Mouse (Mus musculus) hindbrain, embryonic 15.5 days (tissue): ENCODE measurements at regions not wholly inside any gene's neighbourhood (a gene's known extent, or its start where the extent isn't known, plus 50 kb on each side); places are given as distances from the start of the nearest gene placed in this dataset.
A peak's percentile ranks its signal among the peaks of the same experiment; 100 is the strongest.

ENCODE experiments used
- ATAC-seq: fragments of 200-750 bp; cut with Nextera tagmentation; 2 replicates; pipeline ENCODE4 v1.8.0; 2017; ENCODE audit warnings: low read depth, moderate number of reproducible peaks, moderate TSS enrichment; ENCODE audit not compliant: low FRiP score
- H3K27ac ChIP-seq: fragments of 300-500 bp; sonication (generic); replicated peaks from 2 replicates; pipeline ENCODE4 v1.5.1; 2015; ENCODE audit warnings: mild to moderate bottlenecking, inconsistent platforms
- H3K27me3 ChIP-seq: fragments of 300-500 bp; sonication (generic); 2 replicates; pipeline ENCODE4 v1.6.1; 2015; ENCODE audit warnings: control low read depth, inconsistent platforms
- H3K36me3 ChIP-seq: fragments of 300-500 bp; sonication (generic); 2 replicates; pipeline ENCODE4 v1.6.1; 2015; ENCODE audit warnings: control low read depth, inconsistent platforms
- H3K4me1 ChIP-seq: fragments of 300-500 bp; sonication (generic); replicated peaks from 2 replicates; pipeline ENCODE4 v1.6.1; 2015; ENCODE audit warnings: control low read depth, inconsistent platforms
- H3K4me2 ChIP-seq: fragments of 300-500 bp; sonication (generic); 2 replicates; pipeline ENCODE4 v1.6.1; 2015; ENCODE audit warnings: moderate library complexity, mild to moderate bottlenecking, inconsistent platforms
- H3K4me3 ChIP-seq: fragments of 300-500 bp; sonication (generic); 2 replicates; pipeline ENCODE4 v1.5.1; 2015; ENCODE audit warnings: mild to moderate bottlenecking, inconsistent platforms
- H3K9ac ChIP-seq: fragments of 300-500 bp; sonication (generic); 2 replicates; pipeline ENCODE4 v1.6.1; 2015; ENCODE audit warnings: inconsistent platforms
- H3K9me3 ChIP-seq: fragments of 300-500 bp; sonication (generic); 2 replicates; pipeline ENCODE4 v1.6.1; 2016; ENCODE audit warnings: control low read depth, inconsistent platforms
- WGBS: fragments of 180-500 bp; shearing (Covaris S2); methylation state at CpG from one replicate; pipeline ENCODE4 v1.1.7; 2015; 5-methylcytosine and 5-hydroxymethylcytosine counted together

GRCm38 (mm10) chr17:54483901-54484300, 185.1 kb upstream of the Slc5a7 start:
- Histone ChIP-seq H3K4me2 (no peak overlapping the region), H3K9me3 (no peaks in the 10 kb centered on the region), H3K9ac (no peak overlapping the region), H3K4me1 (peaks cover 7% of the 10 kb centered on the region), H3K4me3 (no peak overlapping the region), H3K27me3 (no peaks in the 10 kb centered on the region), H3K36me3 (no peaks in the 10 kb centered on the region), H3K27ac (no peak overlapping the region)
- ATAC-seq: no peak
- 85% methylated on average over 1 of the region's 1 CpGs for WGBS

- no peaks in the 10 kb centered on the region for H3K27me3 ChIP-seq
- no peak overlapping the region for H3K4me2 ChIP-seq
- H3K36me3 ChIP-seq: no peaks in the 10 kb centered on the region
- no peak overlapping the region for H3K4me3 ChIP-seq
- no peaks in the 10 kb centered on the region for H3K9me3 ChIP-seq
- H3K4me1 ChIP-seq: no peaks in the 10 kb centered on the region
- no peak overlapping the region for H3K9ac ChIP-seq
- WGBS: 91% methylated on average over 3 of the region's 3 CpGs
- no peak for ATAC-seq
- no peak overlapping the region for H3K27ac ChIP-seq
Measured at GRCm38 (mm10) chr17:54439910-54440309, 141.1 kb upstream of the Slc5a7 start.

- no peak for ATAC-seq
- H3K9me3 ChIP-seq: no peaks in the 10 kb centered on the region
- no peak overlapping the region for H3K9ac ChIP-seq
- H3K4me2 ChIP-seq: no peak overlapping the region
- no peaks in the 10 kb centered on the region for H3K4me1 ChIP-seq
- H3K27ac ChIP-seq: no peak overlapping the region
- WGBS: 87% methylated on average over 1 of the region's 1 CpGs
- H3K27me3 ChIP-seq: no peaks in the 10 kb centered on the region
- no peaks in the 10 kb centered on the region for H3K36me3 ChIP-seq
- no peak overlapping the region for H3K4me3 ChIP-seq
Measured at GRCm38 (mm10) chr17:54438435-54438834, 139.6 kb upstream of the Slc5a7 start.

GRCm38 (mm10) chr17:54429922-54430321, 131.1 kb upstream of the Slc5a7 start:
- Histone ChIP-seq H3K27me3 (no peaks in the 10 kb centered on the region), H3K9me3 (no peaks in the 10 kb centered on the region), H3K4me3 (no peak overlapping the region), H3K36me3 (no peaks in the 10 kb centered on the region), H3K4me2 (no peak overlapping the region), H3K9ac (no peak overlapping the region), H3K4me1 (no peaks in the 10 kb centered on the region), H3K27ac (no peak overlapping the region)
- no peak for ATAC-seq

- Histone ChIP-seq H3K27ac (no peak overlapping the region), H3K36me3 (no peaks in the 10 kb centered on the region), H3K9ac (no peak overlapping the region), H3K27me3 (no peaks in the 10 kb centered on the region), H3K4me3 (no peak overlapping the region), H3K9me3 (no peaks in the 10 kb centered on the region), H3K4me1 (no peaks in the 10 kb centered on the region), H3K4me2 (no peak overlapping the region)
- 76% methylated on average over 1 of the region's 1 CpGs for WGBS
- no peak for ATAC-seq
Measured at GRCm38 (mm10) chr17:54414260-54414659, 115.4 kb upstream of the Slc5a7 start.

GRCm38 (mm10) chr17:54396476-54396875, 97.6 kb upstream of the Slc5a7 start:
- Histone ChIP-seq H3K4me2 (no peak overlapping the region), H3K27me3 (no peaks in the 10 kb centered on the region), H3K27ac (no peak overlapping the region), H3K4me3 (no peak overlapping the region), H3K9me3 (no peaks in the 10 kb centered on the region), H3K36me3 (no peaks in the 10 kb centered on the region), H3K4me1 (no peaks in the 10 kb centered on the region), H3K9ac (no peak overlapping the region)
- 76% methylated on average over 1 of the region's 1 CpGs for WGBS
- ATAC-seq: no peak

GRCm38 (mm10) chr17:54377500-54377899, 78.7 kb upstream of the Slc5a7 start:
- ATAC-seq: no peak
- H3K4me2 ChIP-seq: no peak overlapping the region
- H3K9ac ChIP-seq: no peak overlapping the region
- no peaks in the 10 kb centered on the region for H3K36me3 ChIP-seq
- WGBS: 70% methylated on average over 3 of the region's 3 CpGs
- H3K27me3 ChIP-seq: no peaks in the 10 kb centered on the region
- no peak overlapping the region for H3K4me3 ChIP-seq
- H3K27ac ChIP-seq: no peak overlapping the region
- H3K9me3 ChIP-seq: no peaks in the 10 kb centered on the region
- H3K4me1 ChIP-seq: no peaks in the 10 kb centered on the region

GRCm38 (mm10) chr17:54368611-54369010, 69.8 kb upstream of the Slc5a7 start:
- Histone ChIP-seq H3K9me3 (no peaks in the 10 kb centered on the region), H3K27me3 (no peaks in the 10 kb centered on the region), H3K4me2 (no peak overlapping the region), H3K9ac (no peak overlapping the region), H3K36me3 (no peaks in the 10 kb centered on the region), H3K27ac (no peak overlapping the region), H3K4me3 (no peak overlapping the region), H3K4me1 (no peaks in the 10 kb centered on the region)
- no peak for ATAC-seq
- WGBS: 91% methylated on average over 2 of the region's 2 CpGs

- Histone ChIP-seq H3K4me1 (no peaks in the 10 kb centered on the region), H3K36me3 (no peaks in the 10 kb centered on the region), H3K9ac (no peak overlapping the region), H3K4me3 (no peak overlapping the region), H3K4me2 (no peak overlapping the region), H3K27me3 (no peaks in the 10 kb centered on the region), H3K27ac (no peak overlapping the region), H3K9me3 (no peaks in the 10 kb centered on the region)
- 50% methylated on average over 2 of the region's 2 CpGs for WGBS
- ATAC-seq: no peak
Measured at GRCm38 (mm10) chr17:54367948-54368347, 69.1 kb upstream of the Slc5a7 start.

- no peaks in the 10 kb centered on the region for H3K27me3 ChIP-seq
- H3K4me2 ChIP-seq: no peak overlapping the region
- no peaks in the 10 kb centered on the region for H3K36me3 ChIP-seq
- no peak overlapping the region for H3K27ac ChIP-seq
- no peak overlapping the region for H3K9ac ChIP-seq
- 85% methylated on average over 1 of the region's 1 CpGs for WGBS
- no peaks in the 10 kb centered on the region for H3K9me3 ChIP-seq
- H3K4me1 ChIP-seq: no peaks in the 10 kb centered on the region
- ATAC-seq: no peak
- no peak overlapping the region for H3K4me3 ChIP-seq
Measured at GRCm38 (mm10) chr17:54362991-54363390, 64.2 kb upstream of the Slc5a7 start.

- Histone ChIP-seq H3K9ac (no peak overlapping the region), H3K27ac (no peak overlapping the region), H3K27me3 (no peaks in the 10 kb centered on the region), H3K4me1 (no peaks in the 10 kb centered on the region), H3K9me3 (no peaks in the 10 kb centered on the region), H3K36me3 (no peaks in the 10 kb centered on the region), H3K4me2 (no peak overlapping the region), H3K4me3 (no peak overlapping the region)
- WGBS: 79% methylated on average over 2 of the region's 2 CpGs
- ATAC-seq: no peak
Measured at GRCm38 (mm10) chr17:54353063-54353462, 54.2 kb upstream of the Slc5a7 start.

GRCm38 (mm10) chr17:54350881-54351280, 52.0 kb upstream of the Slc5a7 start:
- no peak overlapping the region for H3K9ac ChIP-seq
- peak; percentile 72; the same call in 1 of the 2 replicates for ATAC-seq
- H3K27me3 ChIP-seq: no peaks in the 10 kb centered on the region
- no peak overlapping the region for H3K4me2 ChIP-seq
- WGBS: 48% methylated on average over 2 of the region's 2 CpGs
- no peak overlapping the region for H3K4me3 ChIP-seq
- H3K27ac ChIP-seq: no peak overlapping the region
- H3K36me3 ChIP-seq: no peaks in the 10 kb centered on the region
- H3K4me1 ChIP-seq: no peaks in the 10 kb centered on the region
- H3K9me3 ChIP-seq: no peaks in the 10 kb centered on the region
